Mouse (Mus musculus) right cerebral cortex, postnatal 10 days (tissue): ENCODE measurements around the gene Ldlr.
"Not testable (repeated sequence)": the region's sequence is repeated elsewhere in the genome, so short reads cannot be mapped to it uniquely, and the experiment has no call there.

ENCODE experiments used
- DNase-seq, 2 experiments: peaks; one replicate each; pipeline ENCODE4 v3.0.0; 2021; ENCODE audit warnings: low spot score in 2 of 2

The Ldlr gene

DNA sequence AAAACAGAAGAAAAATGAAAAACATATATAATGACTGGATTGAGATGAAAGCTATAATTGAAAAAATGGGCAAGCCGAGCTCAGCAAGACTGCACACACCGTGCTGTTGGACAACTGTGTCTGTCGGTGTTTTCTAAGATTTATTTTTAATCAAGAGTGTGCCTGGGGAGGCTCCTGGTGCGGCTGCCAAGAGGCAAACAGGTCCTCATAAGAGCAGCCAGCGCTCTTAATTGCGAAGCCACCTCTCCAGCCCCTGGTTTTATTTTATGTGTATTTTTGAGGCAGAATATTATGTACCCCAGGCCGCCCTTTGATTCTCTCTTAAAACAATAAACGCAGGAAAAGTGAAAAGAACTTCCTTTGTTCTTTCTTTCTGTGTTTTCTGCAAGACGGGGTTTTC, 65.0 kb downstream of the Ldlr start:
- DNase-seq: no peak

DNA sequence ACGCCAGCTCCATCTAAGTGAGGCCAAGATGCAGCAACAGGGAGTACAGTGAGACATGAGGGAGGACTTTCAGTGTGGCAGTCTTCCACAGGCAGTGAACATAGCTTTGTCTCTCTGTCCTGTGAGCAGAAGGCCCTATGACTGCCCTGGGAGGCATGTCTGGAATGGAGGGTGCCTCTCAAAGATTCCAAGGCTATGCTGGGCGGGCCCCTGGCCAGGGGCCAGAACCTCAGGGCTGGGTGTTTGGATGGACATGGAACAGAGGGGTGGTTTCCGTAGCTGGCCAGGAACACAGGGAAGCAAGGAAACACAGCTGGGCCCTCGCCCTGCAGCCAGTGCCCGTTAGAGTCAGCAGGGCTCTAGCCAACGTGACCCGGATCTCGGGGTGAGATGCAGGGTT, 68.6 kb downstream of the Ldlr start:
- DNase-seq: no peak

DNA sequence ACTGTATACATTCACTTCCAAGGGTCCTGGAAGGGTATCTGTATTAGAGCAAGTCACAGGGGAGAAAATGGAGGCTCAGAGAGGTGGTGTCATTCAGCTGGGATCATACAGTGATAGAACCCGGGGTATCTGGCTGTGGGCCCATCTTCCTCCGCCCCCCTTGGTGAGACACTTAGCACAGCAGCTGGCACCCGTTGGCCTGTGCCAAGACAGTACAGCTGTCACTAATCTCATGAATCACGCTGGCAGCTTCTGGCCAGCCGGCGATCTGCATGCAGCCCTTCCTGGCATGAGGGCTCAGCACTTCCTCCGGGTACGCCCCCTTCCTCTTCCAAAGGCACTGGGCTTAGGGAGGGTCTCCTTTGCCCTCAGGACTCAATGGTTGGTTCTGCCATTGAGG, 69.4 kb downstream of the Ldlr start:
- peak; percentile 81 to 87 for DNase-seq

DNA sequence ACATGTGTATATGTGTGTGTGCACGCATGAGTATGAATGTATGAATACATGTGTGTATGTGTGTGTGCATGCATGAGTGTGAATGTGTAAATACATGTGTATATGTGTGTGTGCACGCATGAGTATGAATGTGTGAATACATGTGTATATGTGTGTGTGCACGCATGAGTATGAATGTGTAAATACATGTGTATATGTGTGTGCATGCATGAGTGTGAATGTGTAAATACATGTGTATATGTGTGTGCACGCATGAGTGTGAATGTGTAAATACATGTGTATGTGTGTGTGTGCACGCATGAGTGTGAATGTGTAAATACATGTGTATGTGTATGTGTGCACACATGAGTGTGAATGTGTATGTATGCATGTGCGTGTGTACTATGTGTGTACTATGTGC, 70.2 kb downstream of the Ldlr start:
- DNase-seq: not testable (repeated sequence)

DNA sequence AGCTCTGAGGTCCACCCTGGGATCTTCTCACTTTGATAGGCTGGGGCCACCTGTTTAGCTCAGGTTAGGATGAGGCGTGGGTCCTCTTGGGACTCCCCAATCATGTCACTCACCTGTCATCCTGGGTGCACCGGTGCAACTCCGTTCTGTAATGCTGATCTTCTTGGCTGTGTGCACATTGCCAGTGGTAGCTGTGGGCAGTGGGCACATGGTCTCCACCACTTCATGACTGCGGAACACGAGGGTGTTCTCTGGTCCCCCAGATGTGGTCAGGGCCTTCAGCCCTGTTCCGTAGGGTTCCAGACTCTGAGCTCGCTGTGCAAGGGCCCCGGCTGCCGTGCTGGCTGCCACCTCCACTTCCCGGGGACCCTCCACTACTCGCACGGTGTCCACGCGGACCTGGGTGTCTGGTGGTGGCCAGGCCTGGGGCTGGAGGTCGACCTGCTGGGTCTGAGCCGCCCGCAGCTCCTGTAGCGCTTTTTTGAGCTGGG, 71.1 kb downstream of the Ldlr start:
- DNase-seq: no peak

DNA sequence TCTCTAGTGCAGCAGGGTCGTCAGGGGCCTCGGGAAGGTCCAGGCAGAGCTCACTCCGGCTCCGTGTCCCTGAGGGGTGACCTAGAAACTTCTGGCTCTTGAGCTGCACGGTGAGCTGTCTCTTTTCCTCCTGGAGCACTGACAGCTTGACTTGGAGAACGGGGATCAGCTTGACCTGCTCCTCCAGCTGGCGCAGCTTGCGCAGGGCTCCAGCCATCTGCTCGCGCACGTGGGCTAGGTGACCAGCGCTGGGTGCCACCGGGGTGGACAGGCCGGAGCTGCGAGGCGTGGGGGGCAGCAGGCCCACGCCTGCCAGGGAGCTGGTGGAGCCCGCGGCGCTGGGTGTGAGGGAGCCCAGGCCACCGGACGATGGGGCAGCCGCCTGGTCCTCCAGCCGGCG, 71.6 kb downstream of the Ldlr start:
- DNase-seq: no peak

DNA sequence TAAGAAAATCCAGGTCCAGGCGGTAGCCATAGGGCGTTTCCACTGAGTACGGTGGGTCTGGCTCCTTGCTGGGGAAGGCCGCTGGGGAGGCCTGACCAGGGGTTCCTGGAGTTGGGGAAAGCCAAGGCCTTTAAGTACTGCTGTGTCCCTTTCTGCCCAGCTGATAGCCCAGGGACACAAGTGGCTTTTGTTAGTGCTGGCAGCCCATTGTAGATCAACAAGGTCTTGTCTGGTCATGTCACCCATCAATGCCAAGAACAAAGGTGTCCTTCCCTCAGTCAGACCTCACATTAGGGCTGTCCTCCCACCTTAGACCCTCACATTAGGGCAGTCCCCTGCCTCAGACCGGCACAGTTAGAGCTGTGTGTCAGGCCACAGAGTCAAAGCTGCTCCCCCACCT, 72.3 kb downstream of the Ldlr start:
- DNase-seq: no peak

DNA sequence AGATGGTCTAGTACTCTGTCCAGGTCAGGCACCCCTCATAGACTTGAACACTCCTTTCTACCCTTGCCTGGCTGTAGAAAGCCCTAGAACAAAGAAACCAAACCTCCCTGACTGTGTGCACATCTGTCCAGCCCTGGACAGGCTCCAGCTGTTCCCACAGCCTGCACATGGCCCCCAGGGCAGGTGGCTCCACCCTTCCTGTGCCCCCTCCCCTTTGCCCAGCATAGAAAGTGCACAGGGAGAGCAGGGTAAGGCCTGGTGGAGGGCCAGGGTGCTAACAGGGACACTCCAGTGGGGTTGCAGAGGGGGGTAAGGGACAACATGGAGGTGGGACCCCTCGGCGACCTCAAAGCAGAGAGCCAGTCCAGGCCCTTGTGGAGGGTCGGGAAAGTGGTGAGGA, 73.0 kb downstream of the Ldlr start:
- no peak for DNase-seq

DNA sequence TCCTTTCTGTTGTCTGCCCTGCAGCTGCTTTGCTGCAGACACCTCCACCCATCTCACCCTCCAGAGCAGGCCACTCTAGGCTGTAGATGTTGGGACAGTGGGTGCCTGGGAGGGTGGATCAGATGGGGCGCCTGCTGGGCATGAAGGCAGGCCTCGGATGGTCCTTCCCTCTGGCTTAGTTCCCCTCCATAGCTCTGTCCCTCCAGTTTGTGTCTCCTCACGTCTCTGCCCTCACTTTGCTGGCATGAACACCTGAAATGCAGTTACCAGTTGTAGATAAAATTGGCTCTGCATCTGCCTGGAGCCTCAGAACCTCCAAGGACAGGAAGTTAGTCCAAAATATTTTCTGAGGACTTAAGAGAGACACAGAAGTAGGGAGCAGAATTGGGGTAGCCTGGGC, 73.6 kb downstream of the Ldlr start:
- DNase-seq: no peak

DNA sequence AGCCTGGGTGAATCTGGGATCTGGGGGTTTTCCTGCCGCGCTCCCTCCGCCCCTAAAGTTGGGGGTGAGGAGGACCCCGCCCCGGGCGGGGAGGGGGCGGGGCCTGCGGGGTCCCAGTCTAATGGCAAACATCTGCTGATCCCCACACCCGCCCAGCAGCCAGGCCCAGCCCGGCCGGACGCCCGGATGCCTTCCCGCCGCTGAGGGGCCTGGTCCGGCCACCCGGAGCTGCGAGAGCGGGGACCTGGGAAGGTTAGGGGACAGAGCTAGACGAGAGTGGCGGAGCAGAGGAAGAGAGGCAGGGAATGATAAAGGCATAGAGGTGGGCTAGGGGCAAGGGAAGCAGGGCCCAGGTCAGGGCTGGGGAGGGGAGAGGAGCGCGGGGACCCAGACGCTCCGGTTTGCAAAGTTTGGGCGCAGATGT, 74.7 kb downstream of the Ldlr start:
- DNase-seq: peak in 1 of 2 experiments; percentile 48

DNA sequence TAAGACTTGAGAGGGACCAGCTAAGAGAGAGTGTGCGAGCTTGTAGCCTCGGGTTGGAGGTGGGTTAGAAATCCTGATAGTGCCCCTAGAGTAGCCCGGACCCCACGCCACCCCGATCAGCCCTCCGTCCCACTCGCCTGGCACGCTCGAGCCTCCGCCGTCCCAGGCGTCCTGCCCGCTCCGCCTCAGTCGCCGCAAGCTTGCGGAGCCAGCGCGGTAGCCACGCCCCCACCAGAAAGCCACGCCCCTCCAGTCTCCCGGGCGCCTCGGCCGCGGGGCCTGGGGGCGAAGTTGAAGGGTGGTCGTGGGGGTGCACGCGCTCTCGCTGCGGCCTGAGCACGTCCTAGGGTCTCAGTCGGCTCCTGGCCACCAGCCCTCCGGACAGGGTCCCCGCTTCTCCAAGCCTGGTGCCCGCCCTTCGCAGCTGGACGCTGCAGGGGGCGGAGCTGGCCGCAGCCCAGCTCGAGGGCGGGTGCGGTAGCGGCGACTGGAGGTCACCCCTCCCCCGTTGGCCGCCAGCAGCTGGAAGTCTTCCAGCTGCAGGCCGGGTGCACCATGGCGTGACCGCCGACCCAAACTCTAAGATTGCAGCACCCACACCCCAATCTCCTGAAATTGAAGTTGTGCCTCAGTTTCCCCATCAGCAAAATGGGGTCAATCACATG, 75.2 kb downstream of the Ldlr start, which contains the start of gene Kank2:
Gene Kank2, minus strand, starts transcription at position 400 of the 665 bp plus-strand sequence.
- peak; percentile 59 to 74 for DNase-seq

DNA sequence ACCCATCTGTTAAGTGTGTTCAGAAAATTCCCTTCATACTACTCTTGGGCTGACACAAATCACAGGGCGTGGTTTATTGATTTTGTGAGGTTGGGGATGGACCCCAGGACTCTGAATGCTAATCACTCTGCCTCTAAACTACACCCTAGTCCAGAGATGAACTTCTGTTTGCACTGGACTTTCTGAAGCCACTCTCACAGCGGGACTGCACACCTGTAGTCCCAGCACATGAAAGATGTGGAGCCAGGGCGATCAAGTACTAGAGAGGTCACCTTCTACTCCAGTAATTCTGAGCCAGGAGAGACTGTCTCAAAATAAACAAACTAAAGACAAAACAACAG, 75.7 kb downstream of the Ldlr start:
- no peak for DNase-seq
